Mouse (Mus musculus) liver, embryonic 14.5 days (tissue): Measurements from ENCODE around the gene Ppm1a.

ENCODE experiments used
- CTCF ChIP-seq: IDR thresholded peaks from 2 replicates; pipeline ENCODE4 v1.5.1; 2016; ENCODE audit warnings: antibody characterized with exemption, low read depth, control low read depth
- EP300 ChIP-seq: IDR thresholded peaks from 2 replicates; pipeline ENCODE4 v1.6.1; 2016; ENCODE audit warnings: antibody characterized with exemption, low read depth

DNA sequence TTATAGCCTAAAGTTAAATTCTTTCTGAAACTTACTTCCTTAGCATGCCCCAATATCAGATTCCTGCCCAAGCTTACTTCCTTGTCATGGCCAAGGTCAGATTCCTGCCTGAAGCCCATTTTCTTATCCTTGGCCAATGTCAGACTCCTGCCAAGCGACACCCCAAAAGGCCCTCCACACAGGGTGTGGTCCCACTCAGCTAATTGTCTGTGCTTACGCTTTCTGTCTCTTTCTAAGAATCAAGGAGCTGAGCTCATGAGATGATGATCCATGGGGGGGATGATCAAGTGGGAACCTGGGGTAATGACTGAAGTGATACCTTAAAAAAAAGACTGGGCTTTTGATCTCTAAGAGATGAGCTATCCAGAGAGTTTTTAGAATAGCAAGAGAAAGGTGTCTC, 42.4 kb upstream of the Ppm1a start:
- TF ChIP-seq CTCF = no peak
- TF ChIP-seq EP300 = no peak
